Mouse (Mus musculus) retina, postnatal 7 days (tissue): Measurements from ENCODE around the gene Arrb1.

Source experiments
- DNase-seq: peaks from one replicate; pipeline ENCODE4 v3.0.0-alpha.2; 2012; ENCODE audit warnings: low read depth, low spot score

Arrb1 gene

DNA sequence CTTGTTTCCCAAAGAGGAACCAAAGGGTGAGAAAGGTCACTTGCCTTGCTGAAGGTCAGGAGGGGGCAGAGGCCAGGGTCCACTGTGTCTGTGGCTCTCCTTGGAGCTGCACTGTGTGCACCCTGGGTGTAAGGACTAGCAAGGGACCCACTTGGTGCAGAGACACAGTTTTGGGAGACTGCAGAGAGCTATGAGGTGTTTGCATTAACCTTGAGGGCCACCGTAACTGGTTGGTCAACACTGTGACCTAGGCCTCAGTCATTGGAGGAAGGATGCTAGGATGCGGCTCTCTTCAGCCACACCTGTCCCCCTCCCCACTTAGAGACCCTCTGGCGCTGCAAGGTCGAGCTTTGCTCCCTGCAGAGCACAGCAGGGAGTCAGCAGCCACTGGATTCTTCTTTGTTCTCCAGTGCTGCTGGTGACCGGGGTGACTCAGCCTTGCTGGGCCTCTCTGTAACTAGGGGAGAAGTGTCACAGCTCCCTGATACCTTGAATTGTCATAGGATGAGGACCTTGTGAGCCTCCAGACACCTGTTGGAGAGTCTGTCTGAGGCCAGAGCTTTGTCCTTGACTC, 2.0 kb downstream of the Arrb1 start:
- no peak for DNase-seq

DNA sequence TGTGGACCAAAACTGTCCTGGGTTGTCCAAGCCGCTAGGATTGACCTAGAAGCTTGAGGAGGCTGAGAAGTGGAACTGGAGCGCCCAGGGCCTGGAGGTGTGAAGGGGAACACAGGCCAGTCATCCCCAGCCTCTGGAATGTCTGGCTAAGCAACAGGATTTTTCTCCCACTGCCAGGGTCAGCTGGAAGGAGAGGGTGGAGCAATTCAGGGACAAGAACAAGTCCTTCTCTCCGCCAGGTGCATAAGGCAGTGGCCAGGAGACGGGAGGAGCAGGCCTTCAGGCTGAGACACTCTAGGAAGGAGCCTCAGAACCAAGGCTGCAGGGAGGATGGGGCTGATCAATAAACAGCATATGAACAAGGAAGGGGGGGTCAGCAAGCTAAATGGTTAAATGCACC, 3.2 kb downstream of the Arrb1 start:
- no peak for DNase-seq

DNA sequence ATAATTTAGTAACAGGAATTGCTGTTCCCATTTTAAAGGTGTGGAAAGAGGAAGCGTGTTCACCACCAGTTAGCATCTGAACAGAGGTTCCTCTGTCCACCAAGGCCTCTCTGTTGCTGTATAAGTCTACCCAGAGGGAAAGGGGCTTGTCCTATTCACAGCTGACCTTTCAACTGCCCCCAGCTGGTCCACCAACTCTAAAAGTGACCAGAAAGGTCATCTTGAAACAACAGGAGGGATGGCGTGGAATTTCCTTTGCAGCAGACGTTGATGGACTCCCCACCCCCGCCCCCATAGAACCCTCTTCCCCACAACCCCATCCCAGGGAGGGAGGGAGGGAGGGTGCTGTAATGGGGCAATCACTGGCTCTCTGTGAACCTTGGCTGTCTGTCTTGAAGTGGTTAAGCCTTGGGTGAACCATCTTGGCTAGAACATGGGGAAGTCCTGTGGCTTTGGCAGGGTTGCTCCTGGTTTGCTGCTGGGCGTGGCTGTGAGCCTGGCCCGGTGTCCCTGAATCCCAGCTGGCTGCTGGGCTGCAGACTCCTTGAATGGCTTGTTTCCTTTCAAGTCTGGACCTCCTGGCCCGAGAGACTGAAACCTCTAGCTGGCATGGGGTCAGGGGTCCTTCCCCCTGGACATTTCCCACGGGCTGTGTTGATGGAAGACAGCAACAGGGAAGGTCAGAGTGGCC, 4.1 kb downstream of the Arrb1 start:
- DNase-seq = no peak

DNA sequence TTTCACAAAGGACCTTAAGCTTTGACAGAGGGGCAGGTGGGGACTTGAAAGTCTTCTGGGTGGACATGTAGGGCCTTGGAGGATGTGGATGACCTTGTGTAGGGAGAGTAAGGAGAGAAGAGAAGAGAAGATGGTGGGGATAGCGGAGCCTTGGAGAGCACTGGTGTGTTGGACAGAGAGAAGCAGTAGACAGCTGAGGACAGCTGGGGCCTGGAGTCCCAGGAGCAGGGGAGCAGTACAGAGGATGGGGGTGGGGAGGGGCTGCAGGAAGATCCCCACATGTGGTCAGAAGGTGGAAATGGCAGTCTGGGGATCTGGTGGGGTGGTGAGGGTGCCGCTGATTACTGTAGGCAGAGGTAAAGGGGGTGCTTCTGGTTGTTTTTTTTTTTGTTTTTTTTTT, 4.8 kb downstream of the Arrb1 start:
- DNase-seq = no peak

DNA sequence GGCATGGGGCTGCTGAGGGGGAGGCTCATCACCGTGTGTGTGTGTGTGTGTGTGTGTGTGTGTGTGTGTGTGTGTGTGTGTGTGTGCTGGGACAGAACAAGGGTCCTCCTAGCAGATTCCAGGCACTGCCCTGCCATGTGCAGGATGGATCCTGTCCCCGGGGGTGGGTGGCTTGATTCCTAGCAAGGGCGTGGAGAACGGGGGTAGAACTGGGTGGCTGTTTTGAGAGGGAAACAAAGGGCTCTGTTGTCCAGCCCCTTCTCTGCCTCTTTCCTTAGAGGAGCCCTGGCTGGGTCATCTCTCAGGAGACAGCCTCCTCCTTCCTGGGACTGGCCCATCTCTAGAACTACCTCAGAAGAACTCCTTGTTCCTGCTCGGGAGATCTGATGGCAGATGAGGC, 5.9 kb downstream of the Arrb1 start:
- no peak for DNase-seq

DNA sequence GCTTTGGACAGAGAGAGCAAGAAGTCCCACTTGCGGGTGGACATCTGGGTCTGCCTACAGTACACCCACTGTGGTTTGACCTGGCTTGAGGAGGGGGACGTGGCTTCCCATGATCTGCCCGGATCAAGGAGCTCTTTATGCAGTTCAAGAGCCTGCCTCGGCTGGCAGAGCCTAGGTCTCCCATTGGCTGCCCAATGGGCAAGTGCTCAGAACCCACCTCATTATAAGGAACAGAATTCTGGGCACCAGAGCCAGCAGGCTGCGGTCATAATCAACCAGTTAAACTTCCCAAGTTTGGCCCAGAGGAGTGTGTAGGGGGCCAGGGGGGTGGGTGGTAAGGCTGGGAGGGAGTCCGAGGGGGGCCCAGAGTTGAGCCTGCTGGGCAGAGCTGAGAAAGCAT, 9.0 kb downstream of the Arrb1 start:
- DNase-seq = no peak

DNA sequence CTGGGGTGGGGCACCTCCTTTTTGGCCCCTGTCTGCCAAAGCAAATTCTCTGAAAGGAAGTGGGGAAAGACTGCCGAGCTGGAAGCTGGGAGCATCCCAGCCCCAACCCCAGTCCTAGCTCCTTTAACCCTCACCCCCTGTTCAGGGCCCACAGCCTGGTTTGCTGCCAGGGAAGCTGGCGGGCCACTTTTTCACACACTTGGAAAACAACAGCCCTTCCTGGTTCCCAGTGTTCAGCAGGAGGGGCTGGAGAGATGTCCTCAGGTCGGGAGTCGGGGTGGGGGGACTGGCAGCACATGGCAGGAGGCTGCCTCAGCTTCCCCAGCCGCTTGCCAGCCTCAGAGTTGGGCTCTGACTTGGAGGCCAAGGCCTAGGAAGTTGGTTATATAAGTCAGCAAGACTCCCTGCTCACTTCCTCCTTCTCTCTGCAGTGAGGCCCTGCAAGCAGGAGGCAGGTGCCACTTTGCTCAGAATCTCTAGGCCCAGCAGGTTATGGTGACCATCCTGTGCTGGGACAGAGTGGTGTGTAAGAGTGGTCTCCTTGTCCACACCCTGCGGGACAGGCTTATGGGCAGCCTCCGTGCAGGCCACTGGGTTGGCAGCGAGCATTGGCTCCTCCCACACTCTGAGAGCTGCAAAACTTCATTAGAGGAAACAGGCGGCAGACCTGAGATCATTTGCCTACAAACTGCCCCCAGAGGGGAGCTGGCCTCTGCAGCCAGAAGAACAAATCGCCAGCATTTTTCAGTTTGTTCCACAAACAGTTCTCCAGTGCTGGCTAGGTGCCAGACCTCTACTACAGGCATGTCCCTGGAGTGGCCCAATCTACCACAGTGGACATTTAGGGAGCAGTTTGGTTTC, 10.8 kb downstream of the Arrb1 start:
- DNase-seq = no peak

DNA sequence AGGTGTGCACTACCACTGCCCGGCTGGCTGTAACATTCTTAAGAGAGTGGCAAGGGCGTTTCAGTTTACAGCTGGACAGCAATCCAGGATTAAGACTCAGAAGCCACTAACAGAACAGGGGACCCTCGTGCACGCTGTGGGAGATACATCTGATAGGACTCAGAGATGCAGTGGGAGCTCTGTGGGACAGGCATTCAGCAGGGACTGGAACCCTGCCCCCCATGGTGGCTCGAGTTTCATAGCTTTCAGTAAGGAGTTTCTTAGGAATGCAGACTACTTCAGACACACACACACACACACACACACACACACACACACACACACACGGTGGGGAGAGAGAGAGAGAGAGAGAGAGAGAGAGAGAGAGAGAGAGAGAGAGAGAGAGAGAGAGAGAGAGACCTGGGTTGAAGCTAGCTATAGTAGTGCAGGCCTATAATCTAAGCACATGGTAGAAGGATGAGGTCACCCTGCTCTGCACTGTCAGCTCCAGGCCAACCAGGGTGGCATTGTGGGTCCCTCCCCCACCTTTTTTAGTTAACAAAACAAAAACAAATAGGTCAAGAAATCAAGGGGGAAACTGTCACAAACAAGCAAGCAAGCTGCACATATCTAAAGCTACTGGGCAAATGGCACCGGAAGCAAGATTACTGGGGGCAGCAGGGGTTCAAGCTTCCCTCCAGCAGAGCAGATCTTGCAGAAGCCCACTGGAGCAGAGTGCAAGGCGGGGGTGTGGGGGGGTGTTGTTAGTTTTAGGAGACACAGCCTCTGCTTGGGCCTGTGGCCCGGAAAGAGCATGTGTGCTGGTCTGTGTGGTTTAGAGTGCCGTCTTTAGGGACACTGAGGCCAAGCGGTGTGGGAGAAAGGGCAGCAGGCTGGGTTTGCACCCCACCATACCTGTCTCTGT, 12.6 kb downstream of the Arrb1 start:
- no peak for DNase-seq

DNA sequence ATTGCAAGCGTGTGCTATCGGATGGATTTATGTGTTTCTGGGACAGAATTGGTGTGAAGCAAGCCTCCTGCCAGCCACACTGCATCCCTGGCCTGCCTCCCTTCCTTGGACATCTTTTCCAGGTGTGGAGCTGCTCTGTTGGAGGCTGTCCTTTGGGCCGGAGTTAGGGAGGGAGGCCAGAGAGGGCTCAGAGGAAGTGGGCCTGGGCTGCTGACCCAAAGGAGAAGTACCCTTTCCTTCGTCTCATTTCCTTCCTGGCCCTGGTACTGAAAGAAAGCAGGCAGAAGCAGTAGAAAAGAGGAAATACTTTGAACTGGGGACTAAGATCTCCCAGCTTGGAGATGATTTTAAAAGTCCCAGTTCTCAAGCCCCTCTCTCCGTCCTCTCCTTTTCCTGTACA, 14.4 kb downstream of the Arrb1 start:
- DNase-seq = no peak

DNA sequence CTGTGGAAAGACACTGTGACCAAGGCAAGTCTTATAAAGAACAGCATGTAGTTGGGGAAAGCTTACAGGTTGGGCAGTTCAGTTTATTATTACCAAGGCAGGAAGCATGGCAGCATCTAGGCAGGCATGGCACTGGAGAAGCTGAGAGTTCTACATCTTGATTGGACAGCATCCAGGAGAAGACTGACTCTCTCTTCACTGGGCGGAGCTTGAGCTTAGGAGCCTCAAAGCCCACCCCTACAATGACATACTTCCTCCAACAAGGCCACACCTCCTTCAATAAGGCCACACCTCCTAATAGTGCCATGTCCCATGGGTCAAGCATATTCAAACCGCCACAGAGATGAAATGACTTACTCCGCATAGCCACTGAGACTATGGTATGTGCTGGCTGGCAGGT, 16.4 kb downstream of the Arrb1 start:
- DNase-seq = no peak

DNA sequence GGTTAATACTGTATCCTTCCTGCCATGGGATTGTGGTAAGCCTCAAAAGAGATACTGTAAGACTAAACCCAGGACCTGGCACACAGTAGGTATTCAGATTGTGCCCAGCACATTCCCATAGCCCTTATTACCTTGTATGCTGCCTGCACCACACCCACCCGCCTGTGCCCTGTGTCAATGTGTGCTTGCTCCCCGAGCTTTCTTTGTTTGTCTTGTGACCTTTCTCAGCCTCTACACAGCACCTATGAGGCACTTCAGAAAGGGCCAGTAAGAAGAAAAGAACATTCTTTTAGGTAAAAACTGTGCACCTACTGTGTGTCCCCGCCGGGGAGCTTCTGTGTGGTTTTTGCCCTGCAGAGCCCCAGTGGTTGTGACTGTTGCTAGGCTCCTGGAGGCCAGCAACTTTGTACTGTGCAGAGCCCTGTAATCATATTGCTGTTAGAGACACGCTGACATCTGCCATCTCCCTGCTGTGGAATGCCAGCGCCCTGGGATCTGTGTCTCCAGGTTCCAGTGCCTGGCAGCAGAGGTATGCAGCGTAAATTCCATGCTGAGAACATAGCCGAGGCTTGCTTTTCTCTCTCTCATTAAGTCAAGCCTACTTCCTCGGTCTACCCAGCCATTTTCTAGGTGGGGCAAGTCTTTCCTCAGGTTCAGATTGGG, 18.1 kb downstream of the Arrb1 start:
- DNase-seq = no peak

DNA sequence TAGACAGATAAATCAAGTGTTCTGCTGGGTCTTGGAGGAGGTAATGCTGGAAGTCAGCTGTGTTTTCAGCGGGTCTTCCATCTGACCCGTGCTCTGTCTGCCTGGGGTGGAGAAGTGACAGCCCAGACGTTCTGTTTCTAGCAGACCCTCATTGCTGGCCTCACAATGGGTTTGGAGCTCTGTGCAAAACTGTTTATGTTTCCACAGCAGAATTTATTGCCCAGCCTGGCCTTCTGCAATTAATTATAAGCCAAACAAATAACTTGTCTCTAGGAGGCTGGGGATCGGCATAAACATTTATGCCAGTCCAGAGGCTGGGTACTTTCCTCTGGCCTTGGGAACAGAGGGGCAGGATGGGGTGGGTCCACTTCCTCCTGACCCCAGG, 18.6 kb downstream of the Arrb1 start:
- DNase-seq = no peak

DNA sequence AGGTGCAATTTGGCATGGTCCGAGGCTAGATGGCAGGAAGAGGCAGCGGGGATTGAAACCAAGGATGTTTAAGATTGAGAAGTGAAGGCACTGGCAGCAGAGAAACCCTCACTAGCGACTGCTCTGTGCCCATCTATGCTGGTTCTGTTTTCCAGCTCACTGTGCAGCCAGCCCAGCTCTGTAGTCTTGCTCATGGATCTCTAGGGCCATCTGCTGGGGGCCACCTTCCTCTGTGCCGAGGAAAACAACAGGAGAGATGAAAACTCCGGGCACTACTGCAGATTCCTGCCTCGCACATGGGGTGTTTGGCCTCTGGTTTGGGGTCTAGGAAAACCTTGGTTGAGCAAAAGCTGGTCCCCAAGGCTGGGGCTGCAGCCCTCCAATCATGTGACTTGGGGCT, 20.6 kb downstream of the Arrb1 start:
- DNase-seq = no peak

DNA sequence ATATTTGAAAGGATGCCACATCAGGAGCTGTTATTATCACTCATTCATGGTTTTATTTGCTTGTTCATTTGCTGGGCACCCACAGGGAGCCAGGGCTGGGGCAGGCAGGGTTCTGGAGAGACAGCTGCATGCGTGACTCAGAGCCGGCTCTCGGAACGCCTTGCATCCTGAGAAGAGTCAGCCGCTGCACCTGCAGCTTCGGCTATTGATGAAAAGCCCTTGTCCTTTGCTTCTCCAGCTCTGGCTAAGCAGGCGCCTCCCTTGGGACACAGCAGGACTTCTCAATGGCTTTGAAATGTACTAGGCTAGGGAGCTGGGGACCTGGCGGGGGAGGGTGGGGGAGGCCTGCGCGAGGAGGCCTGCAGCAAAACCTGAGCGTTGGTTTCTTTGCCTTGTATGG, 23.8 kb downstream of the Arrb1 start:
- no peak for DNase-seq

DNA sequence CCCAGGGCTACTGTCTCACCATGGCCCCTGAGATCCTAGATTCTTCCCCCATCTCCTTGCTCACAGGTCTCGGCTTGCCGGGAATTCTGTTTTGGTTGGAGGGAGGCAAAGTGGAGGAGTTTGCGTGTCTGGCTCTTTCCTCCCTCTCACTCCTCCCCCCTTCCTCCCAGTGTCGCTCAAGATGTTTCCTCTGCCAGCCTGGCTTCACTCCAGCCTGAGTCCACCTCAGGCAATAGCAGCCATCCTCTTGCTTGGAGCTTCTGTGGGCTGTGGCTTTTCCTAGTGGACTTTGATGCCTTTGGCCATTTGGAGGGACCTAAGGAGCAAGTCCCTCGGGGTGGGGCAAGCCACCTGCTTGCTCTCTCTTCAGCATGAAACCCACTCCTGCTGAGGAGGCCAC, 27.2 kb downstream of the Arrb1 start:
- DNase-seq = no peak

DNA sequence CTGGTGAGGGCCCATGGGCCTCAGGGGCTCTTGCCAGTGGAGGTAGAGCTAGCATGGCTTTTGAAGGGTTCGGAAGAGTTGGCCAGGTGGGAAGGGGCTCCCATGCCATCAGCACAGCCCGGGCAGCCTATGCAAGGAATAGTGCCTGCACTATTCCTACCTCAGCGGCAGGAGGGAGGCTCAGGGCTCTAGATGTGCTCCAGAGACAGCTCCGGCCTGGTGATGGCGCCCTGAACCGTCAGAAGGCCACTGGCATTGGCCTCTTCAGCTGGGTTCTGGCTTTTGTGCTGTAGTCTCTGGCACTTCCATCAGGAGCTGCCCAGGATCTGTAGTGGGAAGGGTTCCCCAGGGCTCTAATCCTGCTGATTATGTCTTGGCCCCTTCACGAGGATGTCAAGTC, 28.0 kb downstream of the Arrb1 start:
- DNase-seq = no peak

DNA sequence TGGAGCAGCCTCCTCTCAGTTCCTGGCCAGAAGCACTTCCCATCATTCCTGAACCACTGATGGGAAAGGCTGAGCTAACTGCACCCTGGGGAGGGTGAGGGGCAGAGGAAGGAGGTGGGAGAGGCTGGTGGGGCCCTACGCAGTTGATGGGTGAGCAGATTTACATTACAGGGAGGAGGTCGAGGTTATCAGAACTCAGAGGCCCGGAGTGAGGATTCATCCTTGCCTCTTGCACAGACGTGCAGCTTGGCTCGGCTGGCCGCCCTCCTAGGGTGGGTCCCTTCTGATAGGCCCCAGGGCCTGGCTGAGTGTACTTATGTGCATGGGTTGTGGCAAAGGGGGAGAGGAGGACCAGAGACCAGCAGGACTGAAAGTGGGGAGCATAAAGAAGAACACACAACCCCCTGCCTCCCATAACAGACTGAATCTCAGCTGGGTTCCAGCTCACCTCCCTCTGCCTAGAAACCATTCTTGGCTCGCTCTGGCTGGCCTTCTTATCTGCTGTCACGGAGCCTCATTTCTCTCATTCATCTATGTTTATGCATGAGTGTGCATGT, 30.1 kb downstream of the Arrb1 start:
- no peak for DNase-seq

DNA sequence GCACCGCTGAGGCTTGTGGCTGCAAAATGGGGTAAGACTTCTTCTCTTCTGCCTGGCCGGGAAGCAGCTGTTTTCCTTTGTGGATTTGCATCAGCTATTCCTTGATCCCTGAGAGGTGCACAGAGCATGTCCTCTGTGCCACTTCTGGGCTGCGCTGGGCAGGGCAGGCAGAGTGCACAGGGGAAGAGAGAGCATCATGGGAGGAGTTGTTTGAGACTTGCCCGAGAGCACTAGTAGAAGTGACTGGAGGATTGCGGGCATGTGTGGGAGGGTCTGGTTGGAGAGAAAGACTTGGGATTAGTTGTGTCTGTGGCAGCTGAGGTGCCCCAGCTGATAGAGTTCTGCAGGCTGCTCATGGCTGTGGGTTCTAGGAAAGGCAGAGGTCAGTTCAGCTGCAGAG, 35.4 kb downstream of the Arrb1 start:
- DNase-seq = no peak

DNA sequence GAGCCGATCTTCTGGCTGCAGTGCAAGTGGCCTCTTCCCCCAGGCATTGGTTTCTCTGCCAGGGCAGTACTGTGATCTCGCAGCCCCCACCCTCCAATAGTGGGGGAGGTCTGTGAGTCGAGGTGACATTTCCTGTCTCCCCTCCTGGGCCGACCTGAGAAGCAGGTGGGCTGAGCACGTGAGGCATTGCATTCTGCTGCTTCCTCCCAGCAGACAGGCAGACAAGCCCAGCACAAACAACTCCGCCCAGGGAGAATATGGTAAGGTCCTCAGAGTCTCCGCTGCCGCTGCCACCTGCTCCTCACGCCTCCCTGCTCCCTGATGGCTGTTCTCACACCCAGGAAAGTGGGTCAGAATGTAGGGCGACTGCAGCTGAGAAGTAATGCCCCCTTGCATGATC, 37.7 kb downstream of the Arrb1 start:
- DNase-seq = no peak

DNA sequence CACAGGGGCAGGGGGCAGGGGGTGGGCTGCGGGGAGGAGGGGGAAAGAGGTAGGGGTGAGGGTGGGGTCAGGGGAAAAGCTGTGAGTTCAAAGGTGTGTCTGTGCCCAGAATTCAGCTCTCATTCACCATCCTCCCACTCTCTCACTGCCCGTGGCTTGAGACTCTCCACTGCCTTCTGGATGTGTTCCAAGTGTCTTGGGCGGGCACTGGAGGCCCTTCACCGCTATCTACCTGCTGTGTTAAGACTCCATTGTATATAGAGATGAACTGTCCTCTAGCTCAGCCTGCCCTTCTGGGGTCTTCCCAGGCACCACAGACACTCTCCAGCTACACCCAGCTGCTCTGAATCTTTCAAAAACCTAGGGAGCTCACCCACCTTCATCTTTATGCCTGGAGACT, 38.1 kb downstream of the Arrb1 start:
- DNase-seq = no peak

DNA sequence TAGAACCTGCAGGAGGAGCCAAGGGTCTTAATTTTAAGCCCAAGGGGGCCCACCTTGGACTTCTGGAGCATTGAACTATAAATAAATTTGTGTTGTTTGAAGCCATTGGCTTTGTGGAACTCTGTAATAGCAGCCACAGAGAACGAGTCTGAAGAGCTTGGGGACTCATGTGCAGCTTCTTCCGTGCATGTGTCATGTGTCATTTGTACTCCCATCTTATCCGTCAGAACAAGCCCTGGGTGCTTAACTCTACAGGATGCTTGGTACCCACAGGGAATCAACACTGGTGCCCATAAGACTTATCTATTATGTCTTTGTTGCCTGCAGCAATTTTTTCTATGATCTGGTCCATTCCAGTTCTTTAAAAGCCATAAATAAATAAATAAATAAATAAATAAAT, 43.0 kb downstream of the Arrb1 start:
- no peak for DNase-seq
